Mouse (Mus musculus) bone marrow, adult 2 months (tissue): ENCODE measurements around the gene Itgal.

Experiments
- CTCF ChIP-seq: fragments of 200-500 bp; IDR thresholded peaks from 2 replicates; pipeline ENCODE4 v1.5.1; 2011; ENCODE audit warnings: low read length, control low read depth; ENCODE audit not compliant: control insufficient read depth, insufficient read depth
- POLR2A ChIP-seq: fragments of 200-500 bp; IDR thresholded peaks from 2 replicates; pipeline ENCODE4 v1.6.1; 2011; ENCODE audit warnings: low read depth, mild to moderate bottlenecking, control low read depth, low read length, borderline replicate concordance; ENCODE audit not compliant: control insufficient read depth

DNA sequence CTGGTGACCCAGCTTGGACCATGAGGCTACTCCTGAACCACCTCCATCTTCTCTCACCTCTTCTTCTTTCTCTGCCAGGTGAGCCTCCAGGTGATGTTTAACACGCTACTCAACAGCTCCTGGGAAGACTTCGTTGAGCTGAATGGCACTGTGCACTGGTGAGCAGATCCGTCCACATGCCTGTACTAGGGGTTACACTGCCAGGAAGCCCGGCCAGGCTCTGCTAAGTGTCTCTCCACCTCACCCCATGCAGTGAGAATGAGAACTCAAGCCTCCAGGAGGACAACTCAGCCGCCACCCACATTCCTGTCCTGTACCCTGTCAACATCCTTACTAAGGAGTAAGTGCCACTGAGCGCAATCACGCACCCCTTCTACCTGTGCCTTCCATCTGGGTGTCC lies 28.9 kb downstream of the Itgal start:
- TF ChIP-seq CTCF: no peak
- no peak for TF ChIP-seq POLR2A
